Mouse (Mus musculus): Measurements from ENCODE around the gene Ift20.
A peak's percentile ranks its signal among the peaks of the same experiment; 100 is the strongest.

Ift20 gene

GRCm38 (mm10) chr11:78536080-78536689, at the start of gene Ift20, which contains the start of gene Tnfaip1:
Ift20 (plus strand) TSS chr11:78536361.
Tnfaip1 (minus strand) TSS chr11:78536332.
- peak; percentile 100 for DNase-seq (ENCODE audit: low read depth)

GRCm38 (mm10) chr11:78488168-78488567, 48.0 kb upstream of the Ift20 start:
- DNase-seq (ENCODE audit: low read depth): peak; percentile 57

GRCm38 (mm10) chr11:78490781-78491241, 45.4 kb upstream of the Ift20 start:
- DNase-seq (ENCODE audit: low read depth): no peak

- DNase-seq (ENCODE audit: low read depth): peak; percentile 46
Measured at GRCm38 (mm10) chr11:78495904-78496303, 40.3 kb upstream of the Ift20 start.

GRCm38 (mm10) chr11:78497071-78497541, 39.1 kb upstream of the Ift20 start:
- no peak for DNase-seq (ENCODE audit: low read depth)

GRCm38 (mm10) chr11:78497544-78498522, 38.3 kb upstream of the Ift20 start, which contains the start of gene Sarm1:
Sarm1 (minus strand) TSS chr11:78497754.
- no peak for DNase-seq (ENCODE audit: low read depth)

GRCm38 (mm10) chr11:78499004-78499403, 37.2 kb upstream of the Ift20 start, which contains the start of gene Vtn:
Vtn (plus strand) TSS chr11:78499091.
- DNase-seq (ENCODE audit: low read depth): no peak

GRCm38 (mm10) chr11:78499543-78499942, 36.6 kb upstream of the Ift20 start:
- DNase-seq (ENCODE audit: low read depth): no peak

- DNase-seq (ENCODE audit: low read depth): no peak
Measured at GRCm38 (mm10) chr11:78500623-78501202, 35.4 kb upstream of the Ift20 start.

- DNase-seq (ENCODE audit: low read depth): no peak
Measured at GRCm38 (mm10) chr11:78501529-78501928, 34.6 kb upstream of the Ift20 start.

GRCm38 (mm10) chr11:78502909-78503650, 33.1 kb upstream of the Ift20 start, which contains the start of gene Sebox:
Sebox (plus strand) TSS chr11:78503447.
- DNase-seq (ENCODE audit: low read depth): peak; percentile 55

- no peak for DNase-seq (ENCODE audit: low read depth)
Measured at GRCm38 (mm10) chr11:78505430-78505829, 30.7 kb upstream of the Ift20 start.

GRCm38 (mm10) chr11:78509148-78509547, 27.0 kb upstream of the Ift20 start:
- peak; percentile 65 for DNase-seq (ENCODE audit: low read depth)

- peak; percentile 93 for DNase-seq (ENCODE audit: low read depth)
Measured at GRCm38 (mm10) chr11:78512025-78512957, 23.9 kb upstream of the Ift20 start, which contains the start of the genes Tmem199 and Poldip2. Tmem199 (minus strand) TSS chr11:78512172. Poldip2 (plus strand) TSS chr11:78512193.

GRCm38 (mm10) chr11:78513106-78513790, 22.9 kb upstream of the Ift20 start:
- DNase-seq (ENCODE audit: low read depth): no peak

GRCm38 (mm10) chr11:78515549-78516325, 20.4 kb upstream of the Ift20 start:
- peak; percentile 52 for DNase-seq (ENCODE audit: low read depth)

- DNase-seq (ENCODE audit: low read depth): no peak
Measured at GRCm38 (mm10) chr11:78518931-78519330, 17.2 kb upstream of the Ift20 start.

GRCm38 (mm10) chr11:78521880-78522279, 14.3 kb upstream of the Ift20 start:
- DNase-seq (ENCODE audit: low read depth): no peak
